Mouse (Mus musculus) layer of hippocampus, adult 6 months (tissue): ENCODE measurements around the gene Scn9a. TPM values are rescaled to one million over a fixed set of nuclear protein-coding genes. Genes with fewer than 3 reads are reported as not detected.

Experiments
- long read RNA-seq, 2 experiments: library from polyadenylated mRNA; unstranded; transcript quantifications; one replicate each; pipeline ENCODE4 v2.0.0; 2019 to 2020
- polyA plus RNA-seq: library from polyadenylated mRNA; unstranded; fragments of <200 nt; fragmentation: Nextera tagmentation; gene quantifications from 2 replicates; pipeline ENCODE4 v1.2.3, GENCODE M21; 2021

The Scn9a gene
- polyA plus RNA-seq: 0.26 and 0.28 TPM in 2 replicates
- long read RNA-seq, experiment 1, partial matches to known transcripts: 1 of 1 reads
- long read RNA-seq, experiment 1, other reads (novel, unspliced or antisense): 0 of 1 reads
- long read RNA-seq, experiment 2, partial matches to known transcripts: 2 of 4 reads
- long read RNA-seq, experiment 2, other reads (novel, unspliced or antisense): 2 of 4 reads

GRCm38 (mm10) chr2:66634580-66635359, at the start of gene Scn9a:
Scn9a (minus strand) TSS chr2:66634962.

GRCm38 (mm10) chr2:66440711-66441110, 194.1 kb downstream of the Scn9a start, which contains the start of gene Scn1a:
Scn1a (minus strand) TSS chr2:66440840.

Other genes with a start within 250 kb of the Scn9a start
- 18.8 and 22.5 TPM in 2 replicates for gene Scn1a, start 194.1 kb downstream of the Scn9a start, polyA plus RNA-seq
- gene Scn7a, start 150.0 kb upstream of the Scn9a start, polyA plus RNA-seq: 0.25 and 0.44 TPM in 2 replicates